Mouse (Mus musculus) E14TG2a.4 (cell line): ENCODE measurements around the gene Spata31d1d.
"Not testable (repeated sequence)": the region's sequence is repeated elsewhere in the genome, so short reads cannot be mapped to it uniquely, and the experiment has no call there.

Source experiments
- H3K27me3 ChIP-seq: 2 replicates; pipeline ENCODE4 v1.6.1; 2014; ENCODE audit warnings: low read length, control low read depth; ENCODE audit not compliant: insufficient read depth
- H3K36me3 ChIP-seq: 2 replicates; pipeline ENCODE4 v1.6.1; 2014; ENCODE audit warnings: low read length, control low read depth; ENCODE audit not compliant: insufficient read depth
- H3K4me1 ChIP-seq: replicated peaks from 2 replicates; pipeline ENCODE4 v1.6.1; 2014; ENCODE audit warnings: low read depth, low read length, control low read depth
- H3K4me3 ChIP-seq: replicated peaks from 2 replicates; pipeline ENCODE4 v1.5.1; 2014; ENCODE audit warnings: mild to moderate bottlenecking, low read length
- H3K9me3 ChIP-seq: 2 replicates; pipeline ENCODE4 v1.6.1; 2014; ENCODE audit warnings: low read length, control low read depth
- CTCF ChIP-seq: conservative IDR thresholded peaks from 2 replicates; pipeline ENCODE4 v1.5.1; 2014; ENCODE audit warnings: low read length
- NANOG ChIP-seq: IDR thresholded peaks from 2 replicates; pipeline ENCODE4 v1.6.1; 2014; ENCODE audit warnings: borderline replicate concordance, low read length, mixed read lengths
- POU5F1 ChIP-seq: IDR thresholded peaks from 2 replicates; pipeline ENCODE4 v1.6.1; 2014; ENCODE audit warnings: low read length, borderline replicate concordance

Gene Spata31d1d

DNA sequence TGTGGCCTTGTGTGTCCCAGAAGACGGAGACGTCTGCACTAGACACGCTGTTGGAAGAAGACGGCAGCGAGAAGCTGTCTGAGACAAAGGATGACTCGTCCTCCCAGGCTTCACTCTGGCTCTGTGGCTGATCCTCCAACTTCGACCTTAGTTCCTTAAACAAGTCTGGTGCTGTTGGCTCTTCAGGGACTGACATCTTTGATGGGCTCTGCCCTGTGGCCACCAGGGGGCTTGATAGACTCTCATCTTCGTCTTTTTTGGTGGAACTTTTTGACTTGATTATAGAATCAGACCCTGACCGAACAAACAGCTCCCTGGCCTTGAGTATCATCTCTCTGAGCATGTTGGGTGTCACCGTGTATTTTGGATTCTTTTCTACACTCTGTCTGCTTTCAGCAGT is 10.1 kb upstream of the Spata31d1d start:
- Histone ChIP-seq H3K36me3 (no peaks in the 10 kb centered on the region), H3K4me3 (no peak overlapping the region), H3K9me3 (no peaks in the 10 kb centered on the region), H3K27me3 (no peaks in the 10 kb centered on the region), H3K4me1 (peaks cover 5% of the 10 kb centered on the region)
- TF ChIP-seq NANOG = no peak
- TF ChIP-seq POU5F1 = no peak
- TF ChIP-seq CTCF = peak; percentile 17; the same call in 1 of the 2 replicates

DNA sequence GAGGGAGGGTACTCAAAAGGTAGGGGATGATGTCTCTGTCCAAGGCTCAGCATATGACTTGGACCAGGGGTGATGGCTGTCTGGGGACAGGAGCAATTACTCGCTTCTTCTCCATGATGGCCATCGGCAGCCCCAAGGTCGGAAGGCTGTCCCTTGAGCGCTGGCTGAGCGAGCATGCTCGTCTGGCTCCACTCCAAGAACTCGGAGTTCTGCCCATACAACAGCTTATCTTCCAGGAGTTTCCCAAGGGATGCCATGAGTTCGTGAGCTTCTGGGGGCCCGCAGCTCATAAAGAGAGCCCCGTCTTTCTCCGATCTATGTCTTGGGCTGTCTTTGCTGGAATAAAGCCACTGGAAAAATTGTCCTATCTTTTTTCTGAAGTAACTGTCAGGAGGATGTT is 9.5 kb upstream of the Spata31d1d start:
- Histone ChIP-seq H3K4me1 (no peaks in the 10 kb centered on the region), H3K36me3 (no peaks in the 10 kb centered on the region), H3K27me3 (no peaks in the 10 kb centered on the region), H3K9me3 (no peaks in the 10 kb centered on the region), H3K4me3 (no peak overlapping the region)
- TF ChIP-seq NANOG = no peak
- TF ChIP-seq POU5F1 = no peak
- no peak for TF ChIP-seq CTCF

DNA sequence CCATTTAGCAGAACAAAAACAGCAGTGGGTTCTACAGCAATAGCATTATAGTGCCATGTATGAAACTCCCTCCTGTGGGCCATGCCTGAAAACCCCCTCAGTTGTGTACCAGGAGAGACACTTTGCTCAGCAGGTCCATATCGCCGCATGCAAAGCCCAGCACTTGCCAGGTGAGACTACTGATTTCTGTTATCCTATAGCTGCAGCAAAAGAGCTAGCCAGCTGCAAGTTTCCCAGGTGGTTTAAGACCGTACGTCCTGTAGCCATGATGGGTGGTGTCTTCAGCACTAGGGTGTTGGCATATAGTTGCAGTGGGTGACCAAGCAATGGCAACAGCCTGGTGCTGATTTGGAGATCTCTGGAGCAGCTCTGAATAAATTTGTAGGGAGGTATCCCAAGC is 7.8 kb upstream of the Spata31d1d start:
- no peaks in the 10 kb centered on the region for H3K9me3 ChIP-seq
- no peak overlapping the region for H3K4me3 ChIP-seq
- peaks cover 13% of the 10 kb centered on the region for H3K4me1 ChIP-seq
- TF ChIP-seq CTCF = no peak
- TF ChIP-seq POU5F1 = no peak
- no peak for TF ChIP-seq NANOG
- H3K36me3 ChIP-seq = no peaks in the 10 kb centered on the region
- H3K27me3 ChIP-seq = no peaks in the 10 kb centered on the region

DNA sequence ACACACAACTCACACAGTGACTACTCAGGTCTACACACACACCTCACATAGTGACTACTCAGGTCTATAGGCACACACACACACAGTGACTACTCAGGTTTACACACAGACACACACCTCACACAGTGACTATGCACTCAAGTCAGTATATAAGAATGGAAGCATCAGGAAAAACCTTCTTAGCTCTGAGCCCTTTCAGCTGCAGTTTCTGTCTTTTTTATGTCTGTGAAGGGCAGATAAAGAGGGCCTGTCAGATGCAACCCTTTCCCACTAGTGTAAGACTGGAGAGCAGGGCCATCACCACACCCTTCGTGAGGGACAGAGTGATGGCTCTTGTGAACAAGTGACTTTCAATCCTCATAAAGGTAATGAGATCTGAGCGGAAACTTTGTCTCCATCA is 6.9 kb upstream of the Spata31d1d start:
- Histone ChIP-seq H3K36me3 (no peaks in the 10 kb centered on the region), H3K4me1 (peaks cover 22% of the 10 kb centered on the region), H3K27me3 (no peaks in the 10 kb centered on the region), H3K4me3 (no peak overlapping the region), H3K9me3 (no peaks in the 10 kb centered on the region)
- no peak for TF ChIP-seq POU5F1

DNA sequence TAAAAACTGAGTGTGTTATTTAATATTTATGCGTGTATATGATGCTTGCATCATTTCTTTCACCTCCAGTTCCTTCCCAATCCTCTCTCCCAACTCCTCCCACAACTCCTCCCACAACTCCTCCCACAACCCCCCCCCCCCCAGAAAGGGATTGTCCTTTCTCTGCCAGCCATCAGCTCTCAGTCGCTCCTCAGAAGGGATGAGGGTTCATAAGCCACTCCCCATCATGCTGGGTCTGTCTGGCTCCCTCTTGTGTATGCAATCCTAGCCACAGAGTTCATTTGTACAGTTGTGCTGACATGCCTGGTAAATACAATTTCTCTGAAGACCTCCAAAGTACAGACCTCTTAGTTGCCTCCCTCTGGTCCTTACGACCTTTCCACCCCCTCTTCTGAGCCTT is 3.6 kb upstream of the Spata31d1d start:
- Histone ChIP-seq H3K9me3 (no peaks in the 10 kb centered on the region), H3K4me1 (peaks cover 41% of the 10 kb centered on the region), H3K4me3 (no peak overlapping the region), H3K27me3 (no peaks in the 10 kb centered on the region), H3K36me3 (no peaks in the 10 kb centered on the region)
- TF ChIP-seq POU5F1 (no peak), CTCF (no peak), NANOG (no peak)

DNA sequence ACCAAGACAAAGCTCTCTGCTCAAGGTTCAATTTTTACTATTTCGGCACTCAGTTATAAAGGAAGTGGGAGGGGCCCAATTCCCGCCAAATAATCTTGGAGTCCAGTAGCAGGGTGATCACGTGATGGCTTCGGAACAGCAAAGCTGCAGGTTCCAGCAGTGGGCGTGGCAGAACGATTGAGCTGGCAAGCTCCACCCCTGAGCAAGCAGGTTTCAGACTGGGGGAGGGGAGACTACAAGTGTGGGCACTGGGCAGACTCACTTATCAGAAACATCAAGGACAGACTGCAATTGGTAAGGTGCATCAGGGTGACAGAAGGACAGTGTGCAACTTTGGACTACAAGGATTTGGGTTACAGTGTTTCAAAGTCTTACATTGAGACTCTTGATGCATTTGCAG is 2.8 kb upstream of the Spata31d1d start:
- not testable (repeated sequence) for H3K36me3 ChIP-seq, H3K9me3 ChIP-seq, H3K27me3 ChIP-seq
- H3K4me1 ChIP-seq = peaks cover 44% of the 10 kb centered on the region
- peak overlapping the region; percentile 11; the same call in 1 of the 2 replicates for H3K4me3 ChIP-seq

DNA sequence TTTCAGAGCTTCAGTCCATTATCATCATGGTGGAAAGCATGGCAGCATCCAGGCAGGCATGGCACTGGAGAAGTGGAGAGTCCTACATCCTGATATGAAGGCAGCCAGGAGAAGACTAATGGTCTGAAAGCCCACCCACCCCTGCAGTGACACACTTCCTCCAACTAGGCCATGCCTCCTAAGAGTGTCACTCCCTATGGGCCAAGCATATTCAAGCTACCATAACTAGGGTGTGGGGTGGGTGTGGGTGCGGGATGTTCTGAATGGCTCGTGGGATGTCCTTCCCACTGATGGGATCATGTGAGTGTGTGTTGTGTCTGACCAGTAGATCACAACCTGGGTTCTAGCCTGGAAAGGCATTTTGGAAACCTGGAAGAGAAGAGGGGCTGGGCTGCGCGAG is 2.4 kb upstream of the Spata31d1d start:
- H3K36me3 ChIP-seq = no peaks in the 10 kb centered on the region

DNA sequence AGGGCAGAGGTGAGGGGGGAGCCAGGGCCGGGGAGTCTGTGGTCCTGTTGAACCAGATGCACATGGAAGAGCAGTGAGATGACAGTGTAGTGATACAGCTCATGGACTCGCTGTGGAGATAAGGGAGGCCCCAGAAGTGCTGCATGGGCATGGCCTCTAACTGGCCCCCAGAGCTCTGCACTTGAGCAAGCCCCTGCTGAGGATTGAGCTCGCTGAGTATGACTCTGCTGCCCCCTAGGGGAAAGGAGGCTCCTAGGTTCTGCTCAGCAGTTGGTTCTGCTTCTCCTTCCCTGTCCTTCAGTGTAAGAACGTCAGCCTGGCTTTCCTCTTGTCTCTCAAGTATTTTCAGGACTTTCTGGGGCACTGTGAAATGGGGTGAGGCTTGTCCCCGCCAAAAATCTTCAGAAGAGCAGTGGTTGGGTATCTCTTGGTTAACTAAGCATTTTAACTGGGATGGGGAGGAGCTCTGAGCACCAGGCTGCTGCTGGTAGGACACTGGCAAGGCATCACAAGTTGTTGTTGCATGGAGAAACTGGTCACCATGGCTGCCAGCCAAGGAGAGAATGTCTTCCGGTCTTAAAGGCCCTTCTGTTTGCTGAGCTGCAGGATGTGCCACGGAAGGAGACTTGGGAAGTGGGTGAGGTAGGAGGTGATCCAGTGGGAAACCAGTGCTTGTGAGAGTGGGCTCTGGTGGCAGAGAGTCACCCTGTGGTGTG is 3.0 kb downstream of the Spata31d1d start:
- Histone ChIP-seq H3K9me3 (no peaks in the 10 kb centered on the region), H3K4me1 (peaks cover 73% of the 10 kb centered on the region), H3K4me3 (peak overlapping the region; percentile 27; the same call in 1 of the 2 replicates), H3K27me3 (peaks cover 16% of the 10 kb centered on the region), H3K36me3 (no peaks in the 10 kb centered on the region)
- TF ChIP-seq CTCF = peak; percentile 88
- TF ChIP-seq NANOG = no peak
- no peak for TF ChIP-seq POU5F1

More for the DNA sequence above, 2.4 kb upstream of the Spata31d1d start:
- H3K4me1 ChIP-seq = peaks cover 44% of the 10 kb centered on the region
- H3K27me3 ChIP-seq = no peaks in the 10 kb centered on the region
- H3K4me3 ChIP-seq = no peak overlapping the region
- TF ChIP-seq CTCF (no peak), NANOG (no peak), POU5F1 (no peak)
- H3K9me3 ChIP-seq = no peaks in the 10 kb centered on the region

DNA sequence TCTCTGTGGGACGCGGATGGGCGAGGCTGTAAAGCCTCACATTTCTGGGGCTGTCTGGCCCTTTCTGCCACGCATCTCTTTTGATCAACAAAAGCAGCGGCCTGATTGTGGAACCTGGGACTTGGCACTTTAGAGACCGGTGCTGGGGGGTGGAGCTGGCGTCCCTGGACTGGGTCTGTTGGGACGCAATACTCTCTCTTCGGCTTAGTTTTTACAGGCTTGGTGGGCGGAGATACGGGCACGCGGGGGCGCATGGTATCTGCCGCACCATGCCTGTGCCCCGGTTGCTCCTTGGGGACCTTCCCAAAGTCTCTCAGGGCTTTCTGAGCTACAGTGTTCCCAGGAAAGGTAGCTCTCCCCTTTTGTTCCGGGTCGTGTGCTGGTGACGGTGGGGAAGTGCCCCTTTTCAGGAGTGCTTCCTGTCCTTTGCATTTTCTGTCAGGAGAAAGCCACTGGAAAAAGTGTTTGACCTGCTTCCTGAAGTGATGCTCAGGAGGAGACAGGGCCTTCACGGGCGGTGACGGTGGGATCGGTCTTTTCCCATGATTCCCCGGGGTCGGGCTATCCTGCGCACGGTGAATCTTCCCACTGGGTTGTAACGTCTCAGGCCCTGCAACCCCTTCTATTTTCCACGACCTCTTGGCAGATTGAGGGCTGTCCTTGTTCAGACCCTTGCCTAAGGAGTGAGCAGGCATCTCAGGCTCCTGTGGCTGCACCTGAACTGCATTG is 5.2 kb downstream of the Spata31d1d start:
- H3K27me3 ChIP-seq = peaks cover 19% of the 10 kb centered on the region
- peaks cover 59% of the 10 kb centered on the region for H3K4me1 ChIP-seq
- no peaks in the 10 kb centered on the region for H3K9me3 ChIP-seq
- no peaks in the 10 kb centered on the region for H3K36me3 ChIP-seq
- no peak for TF ChIP-seq POU5F1
- no peak for TF ChIP-seq CTCF
- TF ChIP-seq NANOG = no peak
- H3K4me3 ChIP-seq = peak overlapping the region; percentile 66

DNA sequence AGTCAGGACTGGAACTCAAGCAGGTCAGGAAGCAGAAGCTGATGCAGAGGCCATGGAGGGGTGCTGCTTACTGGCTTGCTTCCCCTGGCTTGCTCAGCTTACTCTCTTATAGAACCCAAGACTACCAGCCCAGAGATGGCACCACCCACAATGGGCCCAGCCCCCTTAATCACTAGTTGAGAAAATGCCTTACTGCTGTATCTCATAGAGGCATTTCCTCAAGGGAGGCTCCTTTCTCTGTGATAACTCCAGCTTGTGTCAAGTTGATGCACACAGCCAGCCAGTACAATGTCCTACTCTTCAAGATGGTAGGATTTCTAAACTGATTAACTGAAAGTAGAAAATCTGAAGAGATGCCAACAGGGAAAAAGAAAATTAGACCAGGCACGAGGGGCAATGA is 9.5 kb downstream of the Spata31d1d start:
- H3K4me1 ChIP-seq = peaks cover 41% of the 10 kb centered on the region
- not testable (repeated sequence) for H3K36me3 ChIP-seq, H3K4me3 ChIP-seq, H3K9me3 ChIP-seq
- peaks cover 20% of the 10 kb centered on the region for H3K27me3 ChIP-seq
